ENCODE assay signal across 11 mouse cellular contexts in the genomic region with DNA sequence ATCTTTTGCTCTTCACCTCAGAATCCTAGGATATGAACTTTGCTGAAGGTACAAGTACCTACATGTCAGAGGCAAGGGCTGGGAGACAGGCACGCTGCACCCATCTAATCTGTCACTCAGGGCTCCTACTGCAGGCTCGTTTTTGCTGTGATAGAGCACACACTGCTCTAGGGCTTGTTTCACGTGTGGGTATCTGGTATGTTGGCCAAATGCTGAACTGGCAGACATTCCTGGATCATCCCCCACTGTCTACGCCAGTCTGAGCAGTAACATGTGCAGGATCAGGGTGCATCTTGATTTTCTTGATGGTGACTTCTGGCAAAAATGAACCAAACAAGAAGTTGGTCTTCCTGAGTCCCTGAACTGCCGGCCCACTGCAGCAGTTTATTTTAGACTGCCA. TPM values are rescaled to one million over a fixed set of nuclear protein-coding genes. Genes with fewer than 3 reads are reported as not detected.
DNase-seq lines count a peak whose midpoint lies in the region.
"Had no signal": no experiment of that assay in that cellular context is flagged by ENCODE, and none has a peak within 500 bp of the region (broad histone marks: within the 10 kb centered on the region; RNA-seq: fewer than 3 reads in every experiment).

No protein-coding gene starts in this region.

- intact Hi-C loops in heart, postnatal 25 days (cut with DNase I): no loop called here

- DNase-seq in layer of hippocampus, adult 11-12 months (ENCODE audit: low spot score): peak; percentile 39
- DNase-seq in layer of hippocampus, postnatal 25 days (ENCODE audit: extremely low spot score in 1 of 2, low spot score in 1 of 2): no peak
- peak; percentile 59 for DNase-seq in layer of hippocampus, adult 9-11 months
- DNase-seq in layer of hippocampus, adult 9-10 months (ENCODE audit: low spot score): no peak
- DNase-seq in heart, postnatal 25 days (ENCODE audit: low spot score): no peak
- DNase-seq: adrenal gland, adult 2 months; adrenal gland, postnatal 10 days; adrenal gland, postnatal 25 days; cerebellum, adult 11-12 months; cerebellum, adult 9-10 months; forebrain, postnatal 0 days had no signal

RNA-seq across cellular contexts. Expression of a gene that starts 10.2 kb away (rescaled TPM):
- total RNA-seq in layer of hippocampus, postnatal 25 days (2021): under 1 TPM; 0.49 to 0.96 TPM
- total RNA-seq in heart, postnatal 25 days (2021): under 1 TPM; 0.18 to 0.42 TPM

RNA-seq across cellular contexts. Expression of a gene that starts 32.6 kb away (rescaled TPM):
- 10 to 100 TPM; 44.8 to 47.1 TPM for total RNA-seq in layer of hippocampus, postnatal 25 days (2021)
- total RNA-seq in heart, postnatal 25 days (2021): 10 to 100 TPM; 43.0 to 44.1 TPM

Comparison
In these comparisons a context has a peak if more than half of its experiments do, and no peak if none do; other contexts are left out.
1. DNase-seq: peak in layer of hippocampus, adult 11-12 months (single experiment) and layer of hippocampus, adult 9-11 months (single experiment); none in layer of hippocampus, postnatal 25 days (0 of 2), layer of hippocampus, adult 9-10 months (single experiment) and heart, postnatal 25 days (single experiment).